Mouse (Mus musculus): ENCODE results near the gene Hspb6.

DNA sequence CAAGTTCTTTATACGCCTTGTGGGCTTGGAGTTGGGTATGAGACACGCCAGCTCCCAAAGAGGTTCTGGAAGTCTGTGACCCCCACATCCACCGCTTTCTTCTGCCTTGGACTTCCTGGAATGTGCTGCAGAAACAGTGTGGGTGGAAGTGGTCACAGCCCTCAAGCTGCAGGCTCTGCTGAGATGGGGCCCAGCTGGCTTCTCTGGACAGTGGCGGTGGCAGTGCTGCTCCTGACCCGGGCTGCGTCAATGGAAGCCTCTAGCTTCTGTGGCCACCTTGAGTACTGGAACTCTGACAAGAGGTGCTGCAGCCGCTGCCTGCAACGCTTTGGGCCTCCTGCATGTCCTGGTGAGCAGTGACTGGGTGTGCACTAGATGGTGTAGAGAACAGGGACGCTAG is 14.1 kb downstream of the Hspb6 start:
- TF ChIP-seq POLR2A (IDR thresholded peaks at IDR 0.05; ENCODE audit: low read depth, low read length) (no peak), CTCF (conservative IDR thresholded peaks at IDR 0.05; ENCODE audit: insufficient read depth, insufficient read length, low read depth, low read length) (no peak)
